Mouse (Mus musculus): ENCODE results near the gene Diras1.
A peak's percentile ranks its signal among the peaks of the same experiment; 100 is the strongest.
"Not testable (repeated sequence)": the region's sequence is repeated elsewhere in the genome, so short reads cannot be mapped to it uniquely, and the experiment has no call there.

Diras1 gene

DNA sequence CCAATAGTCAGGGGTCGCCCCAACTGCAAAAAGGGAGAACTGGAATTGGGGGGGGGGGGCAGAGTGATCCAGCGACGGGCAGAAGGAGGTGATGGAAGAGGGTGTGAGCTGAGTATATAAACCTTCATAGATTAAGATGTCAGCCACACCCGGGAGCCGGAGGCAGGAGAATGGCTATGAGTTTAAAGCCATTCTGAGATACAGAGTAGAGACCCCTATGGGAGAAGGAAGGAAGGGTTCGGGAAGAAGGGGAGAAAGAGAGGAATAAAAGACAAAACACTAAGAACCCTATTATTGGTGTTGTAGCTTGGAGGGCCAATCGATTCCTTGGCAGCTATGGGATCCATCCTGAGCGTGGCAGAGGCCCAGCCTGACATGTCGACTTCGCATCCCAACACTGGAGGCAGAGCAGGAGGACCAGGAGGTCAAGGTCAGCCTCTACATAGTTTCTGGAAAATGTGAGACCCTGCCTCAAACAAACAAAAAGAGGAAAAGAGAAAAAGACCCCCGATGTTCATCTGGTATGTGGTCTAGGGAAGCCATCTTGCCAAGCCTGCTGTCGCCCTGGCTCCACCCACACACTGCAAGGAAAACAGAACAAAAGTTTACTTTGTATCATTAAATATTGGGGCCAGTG, at the start of gene Diras1:
Diras1 (minus strand) TSS at position 24 of the 637 bp plus-strand sequence.
- no peak for DNase-seq (ENCODE audit: extremely low spot score, low read depth, low spot score)

DNA sequence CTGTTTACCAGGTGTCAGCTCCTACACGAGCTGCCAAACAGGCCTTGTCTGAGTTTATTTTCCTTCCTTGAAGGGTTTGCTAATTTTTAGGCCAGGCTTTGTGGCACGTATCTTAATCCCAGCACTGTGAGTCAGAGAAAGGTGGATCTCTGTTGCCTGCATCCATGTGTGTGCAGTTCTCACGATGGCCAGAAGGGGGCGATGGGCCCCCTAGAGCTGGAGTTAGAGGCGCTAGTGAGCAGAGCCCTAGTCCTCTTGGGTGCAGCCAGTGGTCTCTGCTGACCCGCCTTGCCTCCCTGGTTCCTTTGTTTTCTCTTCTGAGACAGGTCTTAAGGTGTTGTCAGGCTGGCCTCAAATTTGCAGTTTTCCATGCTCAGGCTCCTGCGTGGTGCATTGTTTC, 48.0 kb upstream of the Diras1 start:
- no peak for DNase-seq (ENCODE audit: extremely low spot score, low read depth, low spot score)

DNA sequence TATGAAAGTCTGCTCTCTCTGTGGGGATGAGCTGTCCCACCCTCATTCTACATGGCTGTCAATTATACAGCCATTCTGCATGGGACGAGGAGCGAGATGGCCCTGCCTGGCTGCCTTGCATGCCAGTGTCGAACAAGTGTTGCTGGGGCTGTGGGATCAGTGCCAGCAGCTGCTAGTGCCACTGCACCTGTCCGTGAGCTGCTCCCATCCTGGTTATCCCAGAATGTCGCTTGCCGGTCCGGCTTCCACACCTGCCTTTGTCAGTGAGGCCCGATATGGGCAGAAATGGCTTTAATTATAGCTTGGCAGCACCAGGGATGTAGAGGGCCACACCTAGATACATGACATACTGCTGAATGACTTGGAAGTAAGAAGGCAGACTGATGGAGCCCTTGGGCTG, 46.8 kb upstream of the Diras1 start:
- DNase-seq (ENCODE audit: extremely low spot score, low read depth, low spot score), result no peak

DNA sequence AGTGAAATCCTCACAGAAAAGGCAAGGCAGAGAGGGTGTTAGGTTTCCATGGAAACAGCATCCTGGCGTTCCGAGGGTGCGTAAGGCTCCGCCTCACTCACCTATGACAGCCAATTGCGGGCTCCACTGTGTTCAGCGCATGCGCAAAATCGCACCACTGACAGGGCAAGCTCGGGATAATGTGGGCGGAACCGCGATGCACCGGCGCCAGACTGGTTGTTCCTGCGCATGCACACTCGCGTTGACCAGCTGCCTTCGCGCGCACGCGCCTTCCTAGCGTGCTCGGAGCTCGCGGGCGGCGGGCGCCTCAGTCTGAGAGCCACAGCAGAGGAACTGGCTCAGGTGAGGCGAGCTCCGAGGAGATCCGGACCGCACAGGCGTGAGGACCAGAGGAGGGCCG, 44.4 kb upstream of the Diras1 start, which contains the start of gene Thop1:
Thop1 (plus strand) TSS at position 200 of the 400 bp plus-strand sequence.
- peak; percentile 99 for DNase-seq (ENCODE audit: extremely low spot score, low read depth, low spot score)

DNA sequence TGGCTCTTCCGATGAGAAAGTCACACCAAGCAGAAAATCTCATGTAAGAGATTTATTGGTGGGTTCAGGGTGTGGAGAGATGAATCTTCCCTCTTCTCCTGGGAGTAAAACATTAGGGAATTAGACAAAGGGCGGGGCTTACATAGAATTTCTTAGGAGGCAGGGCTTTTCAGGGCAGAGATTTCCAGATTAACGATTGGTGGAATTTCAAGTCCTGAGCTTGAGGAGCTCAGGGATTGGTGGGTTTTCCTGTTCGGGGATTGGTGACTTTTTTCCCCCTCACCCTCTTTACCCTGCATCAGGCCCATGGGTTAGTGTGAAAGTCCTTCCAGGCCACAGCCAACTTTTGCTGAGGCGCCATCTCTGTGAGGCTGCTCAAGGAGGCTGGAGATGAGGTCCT, 43.2 kb upstream of the Diras1 start:
- no peak for DNase-seq (ENCODE audit: extremely low spot score, low read depth, low spot score)

- not testable (repeated sequence) for DNase-seq (ENCODE audit: extremely low spot score, low read depth, low spot score)
These were observed 39.1 kb upstream of the Diras1 start for GRCm38 (mm10) chr10:81064519-81064918.

- no peak for DNase-seq (ENCODE audit: extremely low spot score, low read depth, low spot score)
These were observed 37.2 kb upstream of the Diras1 start for GRCm38 (mm10) chr10:81062710-81063109.

DNA sequence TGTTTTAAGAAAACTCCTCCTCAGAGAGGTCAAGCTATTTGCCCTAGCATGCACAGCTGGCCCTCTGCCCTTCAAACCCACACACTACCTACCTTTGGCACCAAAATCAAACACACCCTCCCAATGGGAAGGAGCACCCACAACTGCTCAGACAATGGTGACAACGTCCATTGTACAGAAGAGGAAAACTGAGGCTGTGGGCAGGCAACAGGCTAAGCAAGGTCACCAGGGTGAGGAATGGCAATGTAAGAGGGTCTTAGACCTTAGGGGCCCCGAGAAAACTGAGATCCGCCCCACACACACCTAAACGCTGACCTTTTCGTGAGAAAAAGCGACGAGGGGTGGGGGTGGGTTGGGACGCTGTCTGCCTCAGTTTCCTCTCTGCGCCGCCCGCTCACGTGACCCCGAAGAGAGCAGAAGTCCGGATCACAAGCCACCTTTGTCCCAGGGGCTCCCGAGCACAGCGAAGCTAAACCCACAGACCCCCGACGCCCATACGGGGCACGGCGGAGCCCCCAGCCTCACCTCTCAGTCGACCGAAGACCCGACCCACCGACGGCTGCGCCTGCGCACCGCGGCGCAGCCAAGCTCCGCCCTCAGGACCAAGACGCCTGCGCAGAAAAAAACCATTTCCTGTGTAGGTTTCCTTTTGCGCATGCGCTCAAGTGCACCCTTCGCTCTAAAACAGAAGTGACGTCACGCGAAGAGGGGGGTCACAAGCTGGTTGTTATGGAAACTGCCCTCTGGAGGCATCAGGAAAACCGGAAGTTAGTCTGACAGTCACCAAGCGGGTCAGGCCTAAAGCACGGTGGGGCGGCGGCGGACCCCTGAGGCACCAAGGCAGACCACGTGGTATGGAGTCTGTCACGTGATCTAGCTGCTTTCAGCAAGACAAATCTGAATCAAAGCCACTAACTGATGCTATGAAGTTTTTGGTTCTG, 34.4 kb upstream of the Diras1 start, which contains the start of gene Sgta:
Sgta (minus strand) TSS at position 579 of the 941 bp plus-strand sequence.
- DNase-seq (ENCODE audit: extremely low spot score, low read depth, low spot score), result peak; percentile 100

DNA sequence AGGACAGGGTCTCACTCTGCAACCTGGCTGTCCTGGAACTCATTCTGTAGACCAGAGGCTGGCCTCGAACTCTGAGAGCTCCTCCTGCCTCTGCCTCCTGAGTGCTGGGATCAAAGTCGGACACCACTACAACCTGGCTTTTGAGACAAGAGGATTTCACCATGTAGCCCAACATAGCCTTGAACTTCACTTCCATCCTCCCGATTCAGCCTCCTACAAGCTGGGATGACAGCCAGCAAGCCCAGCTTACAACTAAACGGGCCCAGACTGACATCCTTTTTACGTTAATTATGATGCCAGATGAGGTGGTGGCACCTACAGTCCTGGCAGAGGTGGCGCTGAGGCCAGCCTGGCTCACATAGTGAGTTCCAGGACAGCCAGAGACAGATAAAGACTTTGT, 33.4 kb upstream of the Diras1 start:
- DNase-seq (ENCODE audit: extremely low spot score, low read depth, low spot score), result no peak

- no peak for DNase-seq (ENCODE audit: extremely low spot score, low read depth, low spot score)
These were observed 32.1 kb upstream of the Diras1 start for GRCm38 (mm10) chr10:81057406-81058130.

GRCm38 (mm10) chr10:81055802-81056340, 30.4 kb upstream of the Diras1 start:
- DNase-seq (ENCODE audit: extremely low spot score, low read depth, low spot score), result not testable (repeated sequence)

DNA sequence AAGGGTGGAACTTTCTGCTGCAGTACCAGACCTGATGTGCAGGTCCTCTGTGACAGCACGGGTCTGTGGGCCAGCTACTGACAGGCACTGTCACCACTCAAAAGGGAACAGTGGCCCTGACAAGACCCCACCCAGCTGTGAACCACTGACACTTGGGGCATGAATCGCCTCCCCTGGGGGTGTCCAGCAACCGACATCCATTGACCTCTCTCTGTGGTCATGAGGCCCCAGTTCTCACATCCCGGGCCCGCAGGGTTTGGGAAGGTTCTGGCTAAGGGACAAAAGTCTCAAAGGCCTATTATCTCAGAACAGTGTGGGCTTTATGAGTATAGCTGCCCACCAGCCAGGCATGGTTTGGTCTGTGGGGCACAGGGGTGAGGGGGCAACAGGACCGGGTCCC, 29.7 kb upstream of the Diras1 start:
- no peak for DNase-seq (ENCODE audit: extremely low spot score, low read depth, low spot score)

GRCm38 (mm10) chr10:81052577-81052976, 27.1 kb upstream of the Diras1 start:
- DNase-seq (ENCODE audit: extremely low spot score, low read depth, low spot score), result no peak

DNA sequence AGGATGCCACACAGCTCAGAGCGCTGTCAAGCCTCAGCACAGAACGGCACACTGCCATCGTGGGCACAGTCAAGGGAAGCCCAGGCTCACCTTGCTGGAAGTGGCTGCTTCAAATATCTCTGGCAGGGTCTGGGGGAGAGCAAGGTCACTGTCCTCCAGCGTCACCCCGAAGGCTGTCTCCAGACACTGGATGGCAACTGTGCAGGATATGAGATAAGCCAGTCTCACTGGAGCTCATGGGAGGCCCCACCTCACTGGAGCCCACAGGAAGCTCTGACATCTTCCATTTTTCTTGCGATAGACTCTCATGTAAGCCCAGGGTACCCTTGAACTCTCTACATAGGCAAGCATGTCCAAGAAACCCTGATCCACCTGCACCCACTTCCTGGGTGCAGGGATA, 25.7 kb upstream of the Diras1 start:
- DNase-seq (ENCODE audit: extremely low spot score, low read depth, low spot score), result no peak

DNA sequence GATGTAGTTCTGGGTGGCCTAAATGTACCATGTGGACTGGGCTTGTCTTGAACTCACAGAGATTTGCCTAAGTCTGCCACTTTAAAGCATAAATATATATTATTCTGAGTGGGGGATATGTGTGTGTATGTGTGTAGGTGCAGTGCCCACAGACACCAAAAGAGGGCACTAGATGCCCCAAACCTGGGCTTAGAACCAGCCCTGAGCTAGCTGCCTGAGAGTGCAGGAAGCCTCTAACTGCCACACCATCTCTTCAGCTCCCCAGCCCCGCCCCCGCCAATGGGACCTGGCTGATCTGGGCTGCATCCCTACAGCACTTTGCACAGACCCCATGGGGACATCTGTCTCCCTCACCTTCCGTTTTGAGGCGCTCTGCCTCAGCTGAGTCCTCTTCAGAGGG, 25.2 kb upstream of the Diras1 start:
- no peak for DNase-seq (ENCODE audit: extremely low spot score, low read depth, low spot score)

DNA sequence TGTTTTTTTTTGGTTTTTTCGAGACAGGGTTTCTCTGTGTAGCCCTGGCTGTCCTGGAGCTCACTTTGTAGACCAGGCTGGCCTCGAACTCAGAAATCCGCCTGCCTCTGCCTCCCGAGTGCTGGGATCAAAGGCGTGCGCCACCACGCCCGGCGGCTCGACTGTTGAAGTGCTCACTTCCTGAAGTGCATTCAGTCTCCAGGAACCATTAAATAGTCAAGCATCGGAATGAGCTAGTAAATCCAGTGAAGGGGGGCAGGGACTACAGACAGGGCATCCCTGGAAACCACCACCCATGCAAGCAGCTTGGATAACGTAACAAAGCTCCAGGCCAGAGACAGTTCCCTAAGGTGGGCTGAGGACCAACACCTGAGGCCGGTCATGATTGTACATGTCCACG, 19.8 kb upstream of the Diras1 start:
- not testable (repeated sequence) for DNase-seq (ENCODE audit: extremely low spot score, low read depth, low spot score)

DNA sequence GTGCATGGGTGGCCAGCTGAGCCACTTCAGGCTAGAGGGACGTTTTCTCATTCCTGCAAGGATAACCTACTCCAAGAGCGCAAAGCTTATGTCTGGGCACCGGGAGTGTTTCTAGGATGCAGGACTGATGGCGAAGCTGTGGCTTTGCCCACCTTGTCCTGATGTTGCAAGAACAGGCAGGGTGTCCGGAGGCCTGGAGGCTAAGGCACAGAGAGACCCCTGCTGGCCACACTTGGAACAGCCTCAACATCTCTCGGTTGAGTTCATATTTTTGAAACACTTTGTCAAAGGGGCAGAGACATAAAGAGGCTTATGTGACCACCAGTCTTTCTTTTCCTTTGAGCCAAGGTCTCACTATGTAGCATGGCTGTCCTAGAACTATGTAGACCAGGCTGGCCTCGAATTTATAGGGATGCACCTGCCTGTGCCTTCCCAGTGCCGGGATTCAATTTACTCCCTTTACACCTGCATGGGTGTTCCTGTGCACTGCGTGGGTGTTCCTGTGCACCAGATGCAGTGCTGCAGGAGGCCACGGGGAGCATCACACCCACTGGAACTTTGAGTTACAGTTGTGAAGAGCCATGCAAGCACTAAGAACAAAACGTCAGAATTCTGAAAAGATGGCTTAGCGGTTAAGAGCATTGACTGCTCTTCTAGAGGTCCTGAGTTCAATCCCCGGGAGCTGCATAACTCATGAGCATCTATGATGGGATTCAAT, 16.2 kb upstream of the Diras1 start:
- peak; percentile 44 for DNase-seq (ENCODE audit: extremely low spot score, low read depth, low spot score)

- peak; percentile 100 for DNase-seq (ENCODE audit: extremely low spot score, low read depth, low spot score)
These were observed 11.6 kb upstream of the Diras1 start, which contains the start of gene Slc39a3 for GRCm38 (mm10) chr10:81036988-81037580. Gene Slc39a3, minus strand, starts transcription at chr10:81037426.

DNA sequence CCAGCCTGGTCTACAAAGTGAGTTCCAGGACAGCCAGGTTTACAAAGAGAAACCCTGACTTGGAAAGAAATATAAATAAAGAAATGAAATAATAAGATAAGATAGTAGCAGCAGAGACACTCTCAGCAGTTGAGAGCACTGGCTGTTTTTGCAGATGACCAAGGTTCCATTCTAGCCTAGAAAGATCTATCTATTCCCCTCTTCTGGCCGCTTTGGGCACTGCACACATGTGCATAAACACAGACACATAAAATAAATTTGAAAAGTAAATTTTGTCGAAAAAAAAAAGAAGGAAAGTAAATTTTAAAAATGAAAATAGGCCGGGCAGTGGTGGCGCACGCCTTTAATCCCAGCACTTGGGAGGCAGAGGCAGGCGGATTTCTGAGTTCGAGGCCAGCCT, 10.8 kb upstream of the Diras1 start:
- no peak for DNase-seq (ENCODE audit: extremely low spot score, low read depth, low spot score)

DNA sequence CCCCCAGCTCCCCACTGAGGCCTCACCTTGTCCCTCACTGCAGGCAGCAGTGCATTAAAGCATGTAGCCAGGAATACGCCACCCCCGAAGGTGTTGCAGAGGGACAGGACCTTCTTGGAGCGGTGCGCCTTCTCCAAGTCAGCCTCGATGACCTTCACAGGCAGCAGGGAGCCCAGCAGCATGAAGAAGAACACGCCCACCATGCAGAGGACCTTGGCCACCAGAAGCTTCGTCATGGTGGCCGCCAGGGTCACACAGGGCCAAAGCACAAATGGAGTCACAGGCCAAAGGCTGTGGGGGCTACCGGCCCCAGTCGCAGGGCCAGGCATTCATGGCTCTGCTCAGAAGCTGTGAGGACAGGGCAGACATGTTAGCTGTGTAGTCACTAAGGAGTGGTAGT, 8.1 kb upstream of the Diras1 start:
- DNase-seq (ENCODE audit: extremely low spot score, low read depth, low spot score), result no peak

All from hindlimb bud, embryonic 11.5 days (tissue).